Mouse (Mus musculus): Measurements from ENCODE around the gene Stxbp4. TPM values are rescaled to one million over a fixed set of nuclear protein-coding genes. Genes with fewer than 3 reads are reported as not detected.

Gene Stxbp4
- polyA plus RNA-seq (2016; fragmentation: Nextera tagmentation; extraction: Ambion mirVana) = 36.4 and 37.6 TPM in 2 replicates

GRCm38 (mm10) chr11:90637440-90638311 is at the start of gene Stxbp4, which contains the start of gene Cox11:
Gene Stxbp4, minus strand, starts transcription at chr11:90638084.
Gene Cox11, plus strand, starts transcription at chr11:90638173.
- WGBS = under 1% methylated on average over 48 of the region's 48 CpGs
- no peaks in the 10 kb centered on the region for H3K27me3 ChIP-seq (ENCODE audit: low read depth, poor library complexity, severe bottlenecking)
- H3K27ac ChIP-seq (replicated peaks) = peak within 1 kb of the TSS; percentile 96
- peaks cover 27% of the 10 kb centered on the region for H3K36me3 ChIP-seq
- H3K9me3 ChIP-seq (replicated peaks) = no peaks in the 10 kb centered on the region
- DNase-seq (ENCODE audit: low spot score) = peak; percentile 96
- H3K4me1 ChIP-seq = peaks cover 27% of the 10 kb centered on the region
- H3K4me3 ChIP-seq = peak within 1 kb of the TSS; percentile 95

- 1% methylated on average over 17 of the region's 17 CpGs for WGBS
- Histone ChIP-seq H3K9me3 (replicated peaks) (no peaks in the 10 kb centered on the region), H3K36me3 (peaks cover 15% of the 10 kb centered on the region), H3K4me3 (peak overlapping the region; percentile 77), H3K27me3 (ENCODE audit: low read depth, poor library complexity, severe bottlenecking) (peaks cover 18% of the 10 kb centered on the region), H3K4me1 (peaks cover 28% of the 10 kb centered on the region), H3K27ac (replicated peaks) (peak overlapping the region; percentile 84)
- no peak for DNase-seq (ENCODE audit: low spot score)
These were observed 49.2 kb upstream of the Stxbp4 start for GRCm38 (mm10) chr11:90687040-90687439.

- WGBS = 73% methylated on average over 13 of the region's 13 CpGs
- peaks cover 18% of the 10 kb centered on the region for H3K27me3 ChIP-seq (ENCODE audit: low read depth, poor library complexity, severe bottlenecking)
- peaks cover 15% of the 10 kb centered on the region for H3K36me3 ChIP-seq
- H3K4me1 ChIP-seq = peaks cover 28% of the 10 kb centered on the region
- peak; percentile 27 for DNase-seq (ENCODE audit: low spot score)
- H3K9me3 ChIP-seq (replicated peaks) = no peaks in the 10 kb centered on the region
- peak overlapping the region; percentile 84; the same call in 1 of the 2 replicates for H3K27ac ChIP-seq (replicated peaks)
- H3K4me3 ChIP-seq = peak overlapping the region; percentile 77
These were observed 48.6 kb upstream of the Stxbp4 start for GRCm38 (mm10) chr11:90686287-90687025.

DNA sequence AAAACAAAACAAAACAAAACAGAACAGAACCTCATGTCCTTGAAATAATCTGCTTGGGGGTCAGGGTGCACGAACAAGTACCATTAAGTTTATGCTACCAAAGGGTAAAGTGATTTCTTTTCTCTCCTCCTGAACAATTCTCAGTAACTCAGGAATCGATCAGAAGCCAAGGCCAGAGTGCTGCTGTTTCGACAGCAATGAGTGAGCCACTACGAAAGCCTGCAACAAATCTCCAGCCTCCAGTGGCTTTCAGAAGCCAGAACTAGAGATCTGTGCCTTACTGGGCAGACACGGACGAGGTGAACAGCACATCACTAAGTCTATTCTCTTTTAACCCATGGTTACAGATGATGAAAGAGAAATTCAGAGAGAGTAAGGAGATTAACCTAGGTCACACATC is 47.3 kb upstream of the Stxbp4 start:
- Histone ChIP-seq H3K27ac (replicated peaks) (no peak overlapping the region), H3K36me3 (peaks cover 22% of the 10 kb centered on the region)
- 79% methylated on average over 6 of the region's 6 CpGs for WGBS

DNA sequence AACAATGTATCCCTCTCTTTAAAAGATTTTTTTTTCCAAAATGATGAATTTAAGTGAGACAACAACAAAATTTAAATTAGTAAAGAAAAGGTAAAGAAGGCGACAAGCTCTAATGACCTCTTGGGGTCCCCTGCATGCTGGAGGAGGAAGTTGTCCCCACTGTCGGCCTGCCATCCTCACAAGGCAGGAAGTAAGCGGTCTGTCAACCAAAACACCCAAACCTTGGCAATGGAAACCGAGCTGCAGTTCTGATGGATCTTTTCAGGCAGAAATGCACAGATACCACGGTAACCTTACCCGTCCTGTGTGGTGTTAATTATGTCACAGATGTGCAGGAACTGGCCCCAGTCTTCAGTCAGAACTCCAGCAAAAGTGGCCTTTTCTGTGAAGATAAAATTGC is 46.9 kb upstream of the Stxbp4 start:
- no peak overlapping the region for H3K27ac ChIP-seq (replicated peaks)
- no peak overlapping the region for H3K4me3 ChIP-seq
- no peak for DNase-seq (ENCODE audit: low spot score)
- WGBS = 71% methylated on average over 6 of the region's 6 CpGs
- peaks cover 18% of the 10 kb centered on the region for H3K27me3 ChIP-seq (ENCODE audit: low read depth, poor library complexity, severe bottlenecking)
- no peaks in the 10 kb centered on the region for H3K9me3 ChIP-seq (replicated peaks)
- H3K4me1 ChIP-seq = peaks cover 26% of the 10 kb centered on the region
- H3K36me3 ChIP-seq = peaks cover 22% of the 10 kb centered on the region

More for the DNA sequence above, 47.3 kb upstream of the Stxbp4 start:
- Histone ChIP-seq H3K4me3 (no peak overlapping the region), H3K9me3 (replicated peaks) (no peaks in the 10 kb centered on the region), H3K4me1 (peaks cover 28% of the 10 kb centered on the region), H3K27me3 (ENCODE audit: low read depth, poor library complexity, severe bottlenecking) (peaks cover 18% of the 10 kb centered on the region)
- no peak for DNase-seq (ENCODE audit: low spot score)

DNA sequence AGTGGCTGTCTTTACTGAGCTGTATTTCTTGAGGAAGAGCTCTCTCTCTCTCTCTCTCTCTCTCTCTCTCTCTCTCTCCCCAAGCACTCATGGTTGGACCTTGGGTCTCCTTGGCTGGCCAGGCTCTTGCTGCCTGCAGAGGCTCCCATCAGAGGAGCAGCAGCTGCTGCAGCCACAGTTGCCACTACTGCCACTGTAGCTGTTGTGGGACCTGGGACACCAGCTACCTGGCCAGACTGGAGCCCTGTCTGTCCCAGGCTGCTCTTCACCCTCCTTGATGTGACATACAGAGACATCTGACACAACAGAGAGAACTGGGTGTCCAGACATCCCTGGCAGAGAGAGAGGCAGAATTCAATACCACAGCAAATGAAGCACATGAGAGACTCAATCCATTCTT is 43.3 kb upstream of the Stxbp4 start:
- DNase-seq (ENCODE audit: low spot score) = no peak
- H3K36me3 ChIP-seq = peaks cover 22% of the 10 kb centered on the region
- peaks cover 3% of the 10 kb centered on the region for H3K27me3 ChIP-seq (ENCODE audit: low read depth, poor library complexity, severe bottlenecking)
- H3K4me1 ChIP-seq = peaks cover 21% of the 10 kb centered on the region
- H3K27ac ChIP-seq (replicated peaks) = no peak overlapping the region
- H3K4me3 ChIP-seq = no peak overlapping the region
- no peaks in the 10 kb centered on the region for H3K9me3 ChIP-seq (replicated peaks)

GRCm38 (mm10) chr11:90678582-90678981 is 40.7 kb upstream of the Stxbp4 start:
- H3K4me1 ChIP-seq = peaks cover 13% of the 10 kb centered on the region
- H3K27ac ChIP-seq (replicated peaks) = no peak overlapping the region
- DNase-seq (ENCODE audit: low spot score) = no peak
- no peak overlapping the region for H3K4me3 ChIP-seq
- H3K9me3 ChIP-seq (replicated peaks) = no peaks in the 10 kb centered on the region
- no peaks in the 10 kb centered on the region for H3K27me3 ChIP-seq (ENCODE audit: low read depth, poor library complexity, severe bottlenecking)
- peaks cover 19% of the 10 kb centered on the region for H3K36me3 ChIP-seq
- WGBS = 84% methylated on average over 5 of the region's 5 CpGs

DNA sequence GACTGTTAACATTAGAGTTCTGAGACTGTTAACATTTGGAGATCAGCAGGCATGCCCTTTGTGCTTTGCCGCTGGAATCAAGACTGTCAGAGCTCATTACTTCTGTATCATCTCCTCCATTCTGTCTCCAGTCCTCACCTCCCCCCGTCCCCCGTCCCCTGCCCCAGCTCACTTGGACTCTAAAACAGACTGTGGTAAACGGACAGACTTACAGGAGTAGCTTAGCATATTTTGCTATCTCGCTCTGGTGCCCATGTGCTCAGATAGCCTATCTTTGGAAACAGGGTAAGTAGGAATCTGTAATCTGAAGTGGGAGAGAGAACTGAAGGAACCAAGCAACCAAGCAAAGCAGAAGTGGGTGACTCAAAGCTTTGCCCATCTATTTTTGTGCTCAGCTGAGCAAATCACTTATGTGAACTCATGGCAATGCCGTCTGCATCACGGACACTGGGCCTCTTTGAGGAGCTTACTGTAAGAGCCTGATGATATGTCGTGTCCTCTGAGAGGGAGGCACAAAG is 39.9 kb upstream of the Stxbp4 start:
- peaks cover 13% of the 10 kb centered on the region for H3K4me1 ChIP-seq
- DNase-seq (ENCODE audit: low spot score) = no peak
- H3K27ac ChIP-seq (replicated peaks) = no peak overlapping the region
- 68% methylated on average over 8 of the region's 8 CpGs for WGBS
- H3K27me3 ChIP-seq (ENCODE audit: low read depth, poor library complexity, severe bottlenecking) = no peaks in the 10 kb centered on the region
- no peaks in the 10 kb centered on the region for H3K9me3 ChIP-seq (replicated peaks)
- H3K4me3 ChIP-seq = no peak overlapping the region; the same call in 1 of the 2 replicates
- peaks cover 20% of the 10 kb centered on the region for H3K36me3 ChIP-seq

DNA sequence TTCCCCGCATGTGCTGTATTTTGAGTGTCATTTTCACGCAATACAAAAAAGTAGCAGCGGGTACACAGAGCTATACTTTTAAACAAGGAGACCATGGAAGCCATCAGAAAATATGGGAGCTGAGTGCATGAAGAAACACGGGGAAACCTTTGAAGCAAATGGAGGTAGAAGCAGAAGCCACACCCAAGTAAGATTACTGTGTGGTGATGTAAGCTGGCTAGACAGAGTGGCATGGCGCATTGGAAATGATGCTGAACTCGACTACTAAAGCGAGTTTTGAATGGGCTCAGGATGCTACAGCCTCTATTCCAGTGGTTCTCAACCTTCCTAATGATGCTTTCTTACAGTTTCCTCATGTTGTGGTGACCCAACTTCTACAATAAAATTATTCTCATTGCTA is 39.1 kb upstream of the Stxbp4 start:
- no peaks in the 10 kb centered on the region for H3K9me3 ChIP-seq (replicated peaks)
- no peak for DNase-seq (ENCODE audit: low spot score)
- H3K27me3 ChIP-seq (ENCODE audit: low read depth, poor library complexity, severe bottlenecking) = no peaks in the 10 kb centered on the region
- H3K4me1 ChIP-seq = peaks cover 13% of the 10 kb centered on the region
- 92% methylated on average over 7 of the region's 7 CpGs for WGBS
- peaks cover 17% of the 10 kb centered on the region; the same call in 1 of the 2 replicates for H3K36me3 ChIP-seq
- H3K27ac ChIP-seq (replicated peaks) = no peak overlapping the region
- no peak overlapping the region for H3K4me3 ChIP-seq

- Histone ChIP-seq H3K9me3 (replicated peaks) (no peaks in the 10 kb centered on the region), H3K27ac (replicated peaks) (no peak overlapping the region), H3K36me3 (peaks cover 10% of the 10 kb centered on the region; the same call in 1 of the 2 replicates), H3K4me1 (peaks cover 13% of the 10 kb centered on the region), H3K27me3 (ENCODE audit: low read depth, poor library complexity, severe bottlenecking) (no peaks in the 10 kb centered on the region), H3K4me3 (no peak overlapping the region)
- WGBS = 84% methylated on average over 5 of the region's 5 CpGs
- no peak for DNase-seq (ENCODE audit: low spot score)
These were observed 37.7 kb upstream of the Stxbp4 start for GRCm38 (mm10) chr11:90675479-90676110.

GRCm38 (mm10) chr11:90667325-90667724 is 29.4 kb upstream of the Stxbp4 start:
- Histone ChIP-seq H3K27me3 (ENCODE audit: low read depth, poor library complexity, severe bottlenecking) (no peaks in the 10 kb centered on the region), H3K27ac (replicated peaks) (no peak overlapping the region), H3K4me3 (no peak overlapping the region), H3K36me3 (peaks cover 19% of the 10 kb centered on the region), H3K9me3 (replicated peaks) (no peaks in the 10 kb centered on the region), H3K4me1 (peaks cover 41% of the 10 kb centered on the region)
- DNase-seq (ENCODE audit: low spot score) = no peak
- WGBS = 94% methylated on average over 6 of the region's 6 CpGs

DNA sequence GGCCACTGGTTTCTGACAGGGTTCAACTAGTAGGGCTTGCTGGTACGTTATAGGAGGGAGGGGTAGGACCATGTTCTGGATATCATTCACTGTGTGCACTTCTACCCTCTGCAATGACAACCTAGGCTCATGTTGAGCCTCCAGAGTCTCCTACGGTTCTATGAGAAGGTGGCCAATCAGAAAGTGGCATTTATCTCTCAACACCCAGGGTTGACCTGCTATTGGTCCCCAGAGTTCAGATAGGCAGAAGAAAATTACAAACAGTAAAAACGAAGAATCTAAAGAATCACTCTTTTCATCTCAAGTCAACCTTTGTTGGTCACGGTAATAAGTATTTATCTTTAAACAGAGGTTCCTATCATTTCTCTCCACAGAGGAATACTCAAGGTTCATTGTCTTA is 29.0 kb upstream of the Stxbp4 start:
- no peak for DNase-seq (ENCODE audit: low spot score)
- peaks cover 41% of the 10 kb centered on the region for H3K4me1 ChIP-seq
- peaks cover 16% of the 10 kb centered on the region for H3K36me3 ChIP-seq
- peak overlapping the region; percentile 77; the same call in 1 of the 2 replicates for H3K27ac ChIP-seq (replicated peaks)
- H3K4me3 ChIP-seq = no peak overlapping the region
- H3K9me3 ChIP-seq (replicated peaks) = no peaks in the 10 kb centered on the region
- H3K27me3 ChIP-seq (ENCODE audit: low read depth, poor library complexity, severe bottlenecking) = no peaks in the 10 kb centered on the region
- WGBS = 79% methylated on average over 4 of the region's 4 CpGs

Data from midbrain, embryonic 10.5 days (tissue).